Mouse (Mus musculus): ENCODE measurements around the gene Dars. TPM values are rescaled to one million over a fixed set of nuclear protein-coding genes. Genes with fewer than 3 reads are reported as not detected.
A peak's percentile ranks its signal among the peaks of the same experiment; 100 is the strongest.

Dars gene
- polyA plus RNA-seq, 1 experiment from 2014 or later, result 75.2 TPM

DNA sequence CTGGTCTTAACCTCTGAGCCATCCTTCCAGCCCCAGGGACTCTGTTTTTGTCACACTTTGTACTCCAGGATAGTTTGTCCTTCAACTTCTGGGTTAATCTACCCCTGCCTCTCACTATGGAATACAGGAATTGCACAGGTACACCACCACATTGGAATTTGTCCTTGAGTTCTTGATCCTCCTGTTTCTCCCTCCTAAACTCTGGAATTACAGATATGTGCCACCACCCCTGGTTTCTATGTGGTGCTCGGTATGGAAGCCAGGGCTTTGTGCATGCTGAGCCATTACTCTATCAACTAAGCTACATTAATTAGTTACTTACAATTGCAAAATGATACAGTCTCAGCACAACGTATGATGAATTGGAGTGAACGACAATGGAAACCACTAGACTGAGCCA lies 41.8 kb upstream of the Dars start:
- DNase-seq (no peak), ATAC-seq (no peak)
- Histone ChIP-seq H3K36me3 (replicated peaks; ENCODE audit: insufficient read depth, low read length) (no peaks in the 10 kb centered on the region), H3K4me2 (ENCODE audit: low read depth, low read length) (no peak overlapping the region), H3K9me3 (ENCODE audit: low read length) (no peaks in the 10 kb centered on the region), H3K27ac (ENCODE audit: low read depth) (no peak overlapping the region), H3K9ac (replicated peaks) (no peak overlapping the region), H3K4me1 (ENCODE audit: insufficient read depth) (peaks cover 1% of the 10 kb centered on the region; the same call in 1 of the 2 replicates), H3K4me3 (ENCODE audit: low read depth, low read length) (no peak overlapping the region), H3K27me3 (ENCODE audit: insufficient read depth, low read length) (no peaks in the 10 kb centered on the region)
- TF ChIP-seq EP300 (IDR thresholded peaks at IDR 0.05; ENCODE audit: low read depth) (no peak), CTCF (IDR thresholded peaks at IDR 0.05; ENCODE audit: low read depth) (no peak)
- 80% methylated on average over 3 of the region's 3 CpGs for WGBS (ENCODE audit: insufficient replicate concordance)

DNA sequence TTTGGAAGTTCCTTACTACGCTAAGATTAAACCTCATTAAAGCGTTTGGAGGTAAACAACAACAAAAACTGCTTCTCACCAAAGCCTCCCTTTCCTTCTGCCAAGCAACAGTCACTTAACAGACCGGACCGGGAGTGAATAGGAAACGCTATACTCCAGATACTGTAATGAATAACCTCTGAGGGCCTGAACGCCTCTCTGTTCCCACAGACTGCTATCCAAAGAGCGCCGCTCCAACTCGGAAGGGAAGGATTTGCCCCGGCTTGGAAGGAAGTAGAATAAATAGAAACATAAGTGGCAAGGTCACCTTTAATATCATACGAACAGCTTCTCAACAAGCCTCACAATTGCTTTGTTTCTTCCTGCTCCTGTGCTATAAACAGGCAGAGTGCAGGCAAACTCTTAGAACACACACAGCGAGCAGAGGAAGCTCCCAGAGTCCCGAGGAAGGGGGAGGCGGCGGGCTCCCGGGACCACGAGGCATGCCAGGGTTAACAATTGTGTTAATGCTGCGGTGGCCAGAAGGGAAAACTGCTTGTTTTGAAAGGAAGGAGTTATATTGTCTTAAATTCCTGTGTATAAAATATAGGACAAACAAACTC lies 39.8 kb upstream of the Dars start:
- H3K9me3 ChIP-seq (ENCODE audit: low read length), result no peaks in the 10 kb centered on the region
- H3K9ac ChIP-seq (replicated peaks), result no peak overlapping the region
- H3K36me3 ChIP-seq (replicated peaks; ENCODE audit: insufficient read depth, low read length), result no peaks in the 10 kb centered on the region
- TF ChIP-seq CTCF (IDR thresholded peaks at IDR 0.05; ENCODE audit: low read depth) (no peak), EP300 (IDR thresholded peaks at IDR 0.05; ENCODE audit: low read depth) (no peak)
- ATAC-seq, result 0 out of 2 replicates have a peak, but pooled peaks have one; percentile 17
- no peaks in the 10 kb centered on the region for H3K4me1 ChIP-seq (ENCODE audit: insufficient read depth)
- H3K4me3 ChIP-seq (ENCODE audit: low read depth, low read length), result no peak overlapping the region
- H3K27me3 ChIP-seq (ENCODE audit: insufficient read depth, low read length), result no peaks in the 10 kb centered on the region
- no peak for DNase-seq
- H3K4me2 ChIP-seq (ENCODE audit: low read depth, low read length), result no peak overlapping the region
- no peak overlapping the region for H3K27ac ChIP-seq (ENCODE audit: low read depth)
- 28% methylated on average over 18 of the region's 18 CpGs for WGBS (ENCODE audit: insufficient replicate concordance)

- H3K9ac ChIP-seq (replicated peaks), result no peak overlapping the region
- no peak overlapping the region for H3K4me3 ChIP-seq (ENCODE audit: low read depth, low read length)
- H3K27me3 ChIP-seq (ENCODE audit: insufficient read depth, low read length), result no peaks in the 10 kb centered on the region
- H3K4me1 ChIP-seq (ENCODE audit: insufficient read depth), result no peaks in the 10 kb centered on the region
- no peaks in the 10 kb centered on the region for H3K9me3 ChIP-seq (ENCODE audit: low read length)
- no peak overlapping the region for H3K4me2 ChIP-seq (ENCODE audit: low read depth, low read length)
- no peak for DNase-seq
- no peak for ATAC-seq
- TF ChIP-seq CTCF (IDR thresholded peaks at IDR 0.05; ENCODE audit: low read depth) (no peak), EP300 (IDR thresholded peaks at IDR 0.05; ENCODE audit: low read depth) (no peak)
- no peak overlapping the region for H3K27ac ChIP-seq (ENCODE audit: low read depth)
- WGBS (ENCODE audit: insufficient replicate concordance), result 73% methylated on average over 10 of the region's 10 CpGs
- H3K36me3 ChIP-seq (replicated peaks; ENCODE audit: insufficient read depth, low read length), result no peaks in the 10 kb centered on the region
These were observed 39.1 kb upstream of the Dars start for GRCm38 (mm10) chr1:128456271-128456670.

DNA sequence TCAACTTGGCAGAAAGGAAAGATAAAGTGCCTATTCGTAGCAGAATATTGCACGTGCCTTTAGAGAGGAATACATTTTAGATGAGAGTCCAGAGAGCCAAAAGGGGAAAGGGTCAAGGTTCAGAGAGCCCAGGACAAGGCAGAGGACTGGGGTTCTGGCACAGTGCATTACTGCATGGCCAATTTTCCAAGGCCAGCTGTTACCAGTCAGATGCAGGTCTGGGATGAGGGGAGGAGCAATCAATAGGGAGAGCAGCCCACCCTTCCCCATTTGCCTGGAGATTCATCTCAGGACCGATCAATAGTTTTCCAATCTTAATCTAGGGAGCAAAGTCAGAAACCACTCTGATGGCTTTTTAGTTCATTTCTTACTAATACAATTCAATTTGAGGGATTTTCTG lies 35.0 kb upstream of the Dars start:
- H3K9me3 ChIP-seq (ENCODE audit: low read length), result no peaks in the 10 kb centered on the region
- no peak overlapping the region for H3K4me2 ChIP-seq (ENCODE audit: low read depth, low read length)
- ATAC-seq (no peak), DNase-seq (no peak)
- no peaks in the 10 kb centered on the region for H3K27me3 ChIP-seq (ENCODE audit: insufficient read depth, low read length)
- H3K9ac ChIP-seq (replicated peaks), result no peak overlapping the region
- no peak for TF ChIP-seq EP300 (IDR thresholded peaks at IDR 0.05; ENCODE audit: low read depth)
- no peak for TF ChIP-seq CTCF (IDR thresholded peaks at IDR 0.05; ENCODE audit: low read depth)
- H3K36me3 ChIP-seq (replicated peaks; ENCODE audit: insufficient read depth, low read length), result no peaks in the 10 kb centered on the region
- H3K4me1 ChIP-seq (ENCODE audit: insufficient read depth), result no peaks in the 10 kb centered on the region
- 66% methylated on average over 3 of the region's 3 CpGs for WGBS (ENCODE audit: insufficient replicate concordance)
- no peak overlapping the region for H3K4me3 ChIP-seq (ENCODE audit: low read depth, low read length)
- H3K27ac ChIP-seq (ENCODE audit: low read depth), result no peak overlapping the region

- DNase-seq, result no peak
- Histone ChIP-seq H3K9me3 (ENCODE audit: low read length) (no peaks in the 10 kb centered on the region), H3K27me3 (ENCODE audit: insufficient read depth, low read length) (no peaks in the 10 kb centered on the region), H3K4me1 (ENCODE audit: insufficient read depth) (no peaks in the 10 kb centered on the region), H3K9ac (replicated peaks) (no peak overlapping the region), H3K36me3 (replicated peaks; ENCODE audit: insufficient read depth, low read length) (no peaks in the 10 kb centered on the region), H3K4me2 (ENCODE audit: low read depth, low read length) (no peak overlapping the region), H3K4me3 (ENCODE audit: low read depth, low read length) (no peak overlapping the region), H3K27ac (ENCODE audit: low read depth) (no peak overlapping the region)
- no peak for ATAC-seq
- whole genome bisulfite sequencing (ENCODE audit: insufficient replicate concordance), result 79% methylated on average over 4 of the region's 4 CpGs
- TF ChIP-seq EP300 (IDR thresholded peaks at IDR 0.05; ENCODE audit: low read depth) (no peak), CTCF (IDR thresholded peaks at IDR 0.05; ENCODE audit: low read depth) (no peak)
These were observed 34.0 kb upstream of the Dars start for GRCm38 (mm10) chr1:128451183-128451582.

DNA sequence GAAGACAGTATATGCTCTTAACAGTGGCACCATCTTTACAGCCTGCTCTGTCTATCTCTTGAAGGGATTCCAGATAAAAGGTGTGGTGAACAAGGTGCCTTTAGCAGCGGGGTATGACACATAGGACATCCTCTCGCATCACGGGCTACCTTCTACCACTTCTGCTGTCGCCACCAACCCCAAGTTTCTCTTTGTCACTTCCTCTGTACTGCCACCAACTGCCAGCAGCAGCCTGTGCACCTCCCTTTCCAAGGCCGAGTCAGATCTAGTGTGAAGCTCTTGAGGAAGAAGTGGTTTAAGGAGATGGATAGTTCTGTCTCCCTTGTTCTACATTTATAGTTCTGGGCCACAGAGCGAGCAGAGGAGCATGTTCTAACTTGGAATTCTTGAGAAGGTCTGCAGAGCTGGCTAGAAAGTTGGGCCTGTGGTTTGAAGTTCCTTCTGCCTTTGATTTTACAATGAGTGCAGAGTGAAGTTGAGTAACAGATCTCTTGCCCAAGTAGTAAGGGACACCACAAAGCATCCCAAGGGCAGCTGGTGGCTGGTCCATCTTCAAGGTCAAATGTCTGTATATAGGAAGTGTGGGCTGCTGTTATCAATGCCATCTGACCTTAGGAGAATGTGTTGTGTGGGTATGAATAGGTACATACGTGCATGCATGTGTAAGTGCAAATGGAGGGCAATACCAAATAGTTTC lies 30.2 kb upstream of the Dars start:
- Histone ChIP-seq H3K9ac (replicated peaks) (no peak overlapping the region), H3K27ac (ENCODE audit: low read depth) (peak overlapping the region; percentile 71), H3K4me2 (ENCODE audit: low read depth, low read length) (no peak overlapping the region), H3K9me3 (ENCODE audit: low read length) (no peaks in the 10 kb centered on the region), H3K36me3 (replicated peaks; ENCODE audit: insufficient read depth, low read length) (no peaks in the 10 kb centered on the region), H3K27me3 (ENCODE audit: insufficient read depth, low read length) (no peaks in the 10 kb centered on the region), H3K4me1 (ENCODE audit: insufficient read depth) (peaks cover 7% of the 10 kb centered on the region; the same call in 1 of the 2 replicates), H3K4me3 (ENCODE audit: low read depth, low read length) (no peak overlapping the region)
- ATAC-seq (peak; percentile 72), DNase-seq (peak; percentile 51)
- TF ChIP-seq EP300 (IDR thresholded peaks at IDR 0.05; ENCODE audit: low read depth), result no peak
- peak; percentile 38 for TF ChIP-seq CTCF (IDR thresholded peaks at IDR 0.05; ENCODE audit: low read depth)
- 37% methylated on average over 7 of the region's 7 CpGs for WGBS (ENCODE audit: insufficient replicate concordance)

All from liver, postnatal 0 days (tissue).